Mouse (Mus musculus): Measurements from ENCODE around the gene 4930404N11Rik. TPM values are rescaled to one million over a fixed set of nuclear protein-coding genes. Genes with fewer than 3 reads are reported as not detected.
A peak's percentile ranks its signal among the peaks of the same experiment; 100 is the strongest.

Gene 4930404N11Rik
- polyA plus RNA-seq, 1 experiment from 2014 or later, result 0.61 TPM

GRCm38 (mm10) chr10:81340551-81341332, 24.9 kb downstream of the 4930404N11Rik start:
- 35% methylated on average over 17 of the region's 17 CpGs for WGBS
- H3K9me3 ChIP-seq, result no peaks in the 10 kb centered on the region
- H3K36me3 ChIP-seq, result peaks cover 8% of the 10 kb centered on the region
- 0 out of 2 replicates have a peak overlapping the region, but pooled peaks have one; percentile 5 for H3K4me3 ChIP-seq
- peaks cover 42% of the 10 kb centered on the region for H3K4me1 ChIP-seq (replicated peaks)
- H3K27ac ChIP-seq, result no peak overlapping the region
- no peak for DNase-seq (ENCODE audit: low spot score)
- H3K27me3 ChIP-seq (ENCODE audit: insufficient read depth, poor library complexity, severe bottlenecking), result peaks cover 89% of the 10 kb centered on the region

DNA sequence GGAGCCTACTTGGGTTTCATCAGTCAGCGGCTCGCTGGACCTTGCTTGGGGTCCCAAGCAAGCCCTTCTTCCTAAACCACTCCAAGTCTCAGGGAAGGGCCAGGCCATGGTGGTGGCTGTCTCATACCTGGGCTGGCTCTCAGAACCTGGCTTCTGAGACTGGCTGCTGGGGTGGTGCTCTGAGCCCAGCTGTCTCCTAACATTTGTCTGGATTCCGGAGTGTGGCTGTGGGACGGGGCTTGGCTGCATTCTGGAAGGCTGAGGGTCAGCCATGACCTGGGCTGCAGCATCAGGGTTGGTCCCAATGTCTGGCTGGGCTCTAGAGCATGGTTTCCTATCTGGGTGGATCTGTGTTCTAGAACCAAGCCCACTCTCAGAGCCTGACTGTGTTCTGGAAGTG, 29.1 kb downstream of the 4930404N11Rik start:
- no peaks in the 10 kb centered on the region for H3K9me3 ChIP-seq
- WGBS, result 93% methylated on average over 4 of the region's 4 CpGs
- H3K4me3 ChIP-seq, result no peak overlapping the region
- H3K27me3 ChIP-seq (ENCODE audit: insufficient read depth, poor library complexity, severe bottlenecking), result peaks cover 86% of the 10 kb centered on the region
- H3K36me3 ChIP-seq, result no peaks in the 10 kb centered on the region
- peak overlapping the region; percentile 83; the same call in 1 of the 2 replicates for H3K27ac ChIP-seq
- no peak for DNase-seq (ENCODE audit: low spot score)
- peaks cover 61% of the 10 kb centered on the region for H3K4me1 ChIP-seq (replicated peaks)

DNA sequence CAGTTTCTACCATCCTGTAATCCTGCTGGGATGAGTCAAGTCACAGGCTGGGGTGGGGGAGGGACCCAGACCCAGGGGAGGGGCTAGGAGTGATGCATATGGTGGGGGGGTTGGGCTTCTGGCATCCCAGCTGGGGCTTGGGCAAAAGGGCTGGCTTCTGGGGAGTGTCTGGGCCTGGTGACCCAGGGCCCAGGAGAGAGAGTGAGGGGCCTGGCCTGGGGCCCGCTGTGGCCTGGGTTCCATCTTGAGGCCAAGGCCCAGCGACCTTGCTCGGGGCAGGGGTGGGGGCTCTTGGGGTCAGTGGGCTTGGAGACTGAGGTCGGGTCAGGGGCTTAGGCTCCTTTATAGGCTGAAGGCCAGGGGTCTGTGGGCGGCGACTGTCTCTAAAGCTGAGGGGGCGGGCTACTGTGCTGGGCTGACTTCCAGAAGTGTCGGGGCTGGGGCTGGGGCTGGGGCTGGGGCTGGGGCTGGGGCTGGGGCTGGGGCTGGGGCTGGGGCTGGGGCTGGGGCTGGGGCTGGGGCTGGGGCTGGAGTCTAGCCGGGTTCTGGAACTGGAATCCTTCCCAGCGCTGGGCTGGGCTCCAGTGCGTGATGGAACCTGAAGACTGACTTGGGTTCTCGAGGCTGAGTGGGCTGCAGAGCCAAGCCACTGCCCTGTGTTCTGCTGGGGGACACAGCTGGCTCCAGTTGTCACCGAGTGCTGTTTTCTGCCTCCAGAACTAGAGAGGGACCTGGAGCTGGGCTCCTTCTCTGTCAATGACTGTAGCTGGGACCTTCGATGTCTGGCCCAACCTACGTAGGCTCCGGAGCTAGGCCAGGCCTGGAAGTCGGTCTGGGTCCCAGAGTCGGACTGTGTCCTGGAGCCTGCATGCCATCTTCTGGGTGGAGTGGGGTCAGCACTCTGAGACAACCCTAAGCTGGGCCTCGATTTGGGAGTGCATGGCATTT, 29.9 kb downstream of the 4930404N11Rik start:
- H3K27ac ChIP-seq, result peak overlapping the region; percentile 83
- H3K4me1 ChIP-seq (replicated peaks), result peaks cover 52% of the 10 kb centered on the region
- H3K9me3 ChIP-seq, result no peaks in the 10 kb centered on the region
- DNase-seq (ENCODE audit: low spot score), result peak; percentile 61
- peak overlapping the region; percentile 27 for H3K4me3 ChIP-seq
- 33% methylated on average over 19 of the region's 19 CpGs for WGBS
- peaks cover 85% of the 10 kb centered on the region for H3K27me3 ChIP-seq (ENCODE audit: insufficient read depth, poor library complexity, severe bottlenecking)
- H3K36me3 ChIP-seq, result no peaks in the 10 kb centered on the region

- Histone ChIP-seq H3K9me3 (no peaks in the 10 kb centered on the region), H3K27ac (peak overlapping the region; percentile 83; the same call in 1 of the 2 replicates), H3K27me3 (ENCODE audit: insufficient read depth, poor library complexity, severe bottlenecking) (peaks cover 77% of the 10 kb centered on the region), H3K36me3 (no peaks in the 10 kb centered on the region), H3K4me3 (no peak overlapping the region; the same call in 1 of the 2 replicates), H3K4me1 (replicated peaks) (peaks cover 56% of the 10 kb centered on the region)
- DNase-seq (ENCODE audit: low spot score), result no peak
- 53% methylated on average over 11 of the region's 11 CpGs for WGBS
These were observed 31.3 kb downstream of the 4930404N11Rik start for GRCm38 (mm10) chr10:81334324-81334723.

GRCm38 (mm10) chr10:81332277-81332676, 33.3 kb downstream of the 4930404N11Rik start:
- peaks cover 60% of the 10 kb centered on the region for H3K27me3 ChIP-seq (ENCODE audit: insufficient read depth, poor library complexity, severe bottlenecking)
- H3K27ac ChIP-seq, result peak overlapping the region; percentile 31; the same call in 1 of the 2 replicates
- no peaks in the 10 kb centered on the region for H3K9me3 ChIP-seq
- peak overlapping the region; percentile 38 for H3K4me3 ChIP-seq
- H3K36me3 ChIP-seq, result peaks cover 17% of the 10 kb centered on the region
- 10% methylated on average over 29 of the region's 29 CpGs for WGBS
- no peak for DNase-seq (ENCODE audit: low spot score)
- peaks cover 66% of the 10 kb centered on the region for H3K4me1 ChIP-seq (replicated peaks)

DNA sequence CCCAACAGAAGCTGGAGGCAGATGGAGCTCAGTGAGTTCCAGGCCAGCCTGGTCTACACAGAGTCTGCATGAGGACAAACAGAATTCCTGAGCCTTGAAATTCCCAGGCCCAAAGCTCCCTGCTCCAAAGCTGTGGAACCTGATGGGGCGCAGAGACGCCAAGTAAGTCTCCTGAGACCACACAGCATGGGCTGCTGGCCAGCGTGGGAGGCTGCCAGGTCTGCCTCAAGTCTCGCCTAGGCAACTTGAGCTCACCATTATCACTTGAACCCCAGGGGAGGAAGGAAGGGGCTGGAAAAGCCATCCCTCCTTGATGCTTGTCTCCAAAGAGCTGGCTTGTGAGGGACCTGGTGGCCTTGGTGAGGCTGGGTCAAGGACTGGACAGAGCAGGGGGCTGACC, 35.6 kb downstream of the 4930404N11Rik start:
- Histone ChIP-seq H3K27me3 (ENCODE audit: insufficient read depth, poor library complexity, severe bottlenecking) (peaks cover 44% of the 10 kb centered on the region), H3K9me3 (no peaks in the 10 kb centered on the region), H3K27ac (no peak overlapping the region), H3K4me1 (replicated peaks) (peaks cover 64% of the 10 kb centered on the region), H3K36me3 (peaks cover 40% of the 10 kb centered on the region), H3K4me3 (no peak overlapping the region)
- WGBS, result 63% methylated on average over 4 of the region's 4 CpGs
- no peak for DNase-seq (ENCODE audit: low spot score)

DNA sequence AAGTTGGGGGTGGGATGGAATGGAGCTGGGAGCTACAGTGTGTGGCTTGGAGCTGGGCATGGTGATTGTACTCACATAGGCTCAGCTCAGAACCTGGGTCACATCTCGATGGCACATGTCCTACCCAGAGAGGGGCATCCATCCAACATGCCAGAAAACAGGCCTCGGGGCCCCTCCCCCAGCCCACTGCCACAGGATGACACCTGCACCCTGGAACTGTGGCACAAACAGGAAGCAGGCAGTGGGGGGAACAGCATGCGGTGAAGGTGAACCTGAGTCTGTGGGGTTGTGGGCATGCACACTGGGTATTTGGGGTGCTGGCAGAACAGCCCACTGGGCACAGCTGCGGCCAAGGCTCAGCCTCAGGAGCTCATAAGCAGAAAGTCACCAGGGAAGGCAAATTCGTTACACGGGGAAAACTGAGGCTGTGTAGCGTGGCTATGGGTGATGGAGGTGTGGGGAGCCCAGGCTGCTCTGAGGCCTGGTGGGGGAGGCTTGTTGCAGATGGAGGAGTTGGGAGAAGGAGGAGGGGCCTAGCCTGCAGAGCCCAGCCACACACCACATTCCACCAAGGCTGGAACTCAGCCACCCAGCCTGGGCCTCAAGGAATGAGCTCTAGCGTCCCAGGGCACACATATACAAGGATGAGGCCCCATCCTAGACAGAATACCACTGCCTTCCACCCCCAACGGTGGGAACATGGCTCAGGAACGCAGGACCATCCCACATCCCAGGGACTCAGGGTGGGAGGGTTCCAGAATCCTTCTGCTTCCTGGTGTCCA, 36.2 kb downstream of the 4930404N11Rik start:
- DNase-seq (ENCODE audit: low spot score), result no peak
- H3K4me1 ChIP-seq (replicated peaks), result peaks cover 58% of the 10 kb centered on the region
- H3K36me3 ChIP-seq, result peaks cover 46% of the 10 kb centered on the region
- 0 out of 2 replicates have a peak overlapping the region, but pooled peaks have one; percentile 0 for H3K4me3 ChIP-seq
- peak overlapping the region; percentile 71; the same call in 1 of the 2 replicates for H3K27ac ChIP-seq
- no peaks in the 10 kb centered on the region for H3K9me3 ChIP-seq
- peaks cover 38% of the 10 kb centered on the region for H3K27me3 ChIP-seq (ENCODE audit: insufficient read depth, poor library complexity, severe bottlenecking)
- 74% methylated on average over 10 of the region's 10 CpGs for WGBS

- Histone ChIP-seq H3K27ac (peak within 1 kb of the TSS; percentile 71), H3K9me3 (no peaks in the 10 kb centered on the region), H3K36me3 (peaks cover 56% of the 10 kb centered on the region), H3K4me3 (peak within 1 kb of the TSS; percentile 23), H3K4me1 (replicated peaks) (peaks cover 58% of the 10 kb centered on the region), H3K27me3 (ENCODE audit: insufficient read depth, poor library complexity, severe bottlenecking) (peaks cover 28% of the 10 kb centered on the region)
- 12% methylated on average over 10 of the region's 10 CpGs for WGBS
- no peak for DNase-seq (ENCODE audit: low spot score)
These were observed 37.2 kb downstream of the 4930404N11Rik start, which contains the start of gene Tbxa2r for GRCm38 (mm10) chr10:81328386-81328785. TSS of gene Tbxa2r (plus strand) at chr10:81328731.

DNA sequence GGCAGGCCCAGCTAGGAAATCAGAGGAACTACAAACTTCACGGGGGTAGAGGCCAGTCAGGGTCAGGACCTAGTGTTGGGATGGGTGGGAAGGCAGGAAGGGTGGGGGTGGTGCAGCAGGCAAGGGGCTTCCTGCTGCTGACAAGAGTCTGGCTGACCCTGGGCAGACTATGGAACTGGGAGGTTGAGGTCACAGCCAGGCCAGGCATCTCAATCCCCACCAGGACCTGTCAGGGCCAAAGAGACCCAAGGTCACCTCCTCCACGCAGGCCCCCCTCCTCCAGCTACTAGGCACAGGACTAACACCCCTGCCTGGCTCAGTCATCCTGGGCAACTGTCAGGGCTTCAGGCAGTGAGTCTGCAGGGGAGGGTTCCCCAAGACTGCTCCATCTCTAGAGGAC, 37.7 kb downstream of the 4930404N11Rik start:
- Histone ChIP-seq H3K27ac (peak overlapping the region; percentile 71), H3K4me3 (peak overlapping the region; percentile 23), H3K4me1 (replicated peaks) (peaks cover 56% of the 10 kb centered on the region), H3K36me3 (peaks cover 60% of the 10 kb centered on the region), H3K9me3 (no peaks in the 10 kb centered on the region), H3K27me3 (ENCODE audit: insufficient read depth, poor library complexity, severe bottlenecking) (peaks cover 23% of the 10 kb centered on the region)
- DNase-seq (ENCODE audit: low spot score), result no peak
- 37% methylated on average over 2 of the region's 2 CpGs for WGBS

DNA sequence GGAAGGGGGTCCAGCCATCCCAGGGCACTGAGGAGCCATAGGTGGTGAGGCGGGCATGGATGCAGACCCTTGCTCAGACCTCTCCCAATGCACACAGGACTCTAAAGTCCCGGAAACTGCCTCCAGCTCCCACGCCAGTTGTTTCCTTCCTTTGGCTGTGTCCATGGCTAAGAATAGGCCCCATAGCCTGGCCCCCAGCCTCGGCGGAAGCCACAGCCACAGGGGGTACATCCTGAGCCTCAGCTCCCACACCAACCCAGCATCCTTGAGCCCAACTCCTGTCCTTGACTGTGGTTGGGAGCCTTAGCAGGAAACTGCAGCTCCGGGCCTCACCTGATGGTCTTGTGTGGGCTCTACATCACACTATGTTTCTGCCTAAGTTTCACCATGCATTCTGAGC, 38.8 kb downstream of the 4930404N11Rik start:
- Histone ChIP-seq H3K36me3 (peaks cover 68% of the 10 kb centered on the region), H3K27ac (peak overlapping the region; percentile 50; the same call in 1 of the 2 replicates), H3K27me3 (ENCODE audit: insufficient read depth, poor library complexity, severe bottlenecking) (peaks cover 12% of the 10 kb centered on the region), H3K9me3 (no peaks in the 10 kb centered on the region), H3K4me1 (replicated peaks) (peaks cover 58% of the 10 kb centered on the region), H3K4me3 (no peak overlapping the region)
- WGBS, result 79% methylated on average over 6 of the region's 6 CpGs
- DNase-seq (ENCODE audit: low spot score), result no peak

GRCm38 (mm10) chr10:81325781-81326180, 39.8 kb downstream of the 4930404N11Rik start:
- H3K36me3 ChIP-seq, result peaks cover 68% of the 10 kb centered on the region
- 94% methylated on average over 18 of the region's 18 CpGs for WGBS
- no peak overlapping the region for H3K4me3 ChIP-seq
- H3K9me3 ChIP-seq, result no peaks in the 10 kb centered on the region
- H3K27ac ChIP-seq, result no peak overlapping the region
- H3K27me3 ChIP-seq (ENCODE audit: insufficient read depth, poor library complexity, severe bottlenecking), result peaks cover 3% of the 10 kb centered on the region; the same call in 1 of the 2 replicates
- H3K4me1 ChIP-seq (replicated peaks), result peaks cover 62% of the 10 kb centered on the region
- DNase-seq (ENCODE audit: low spot score), result no peak

DNA sequence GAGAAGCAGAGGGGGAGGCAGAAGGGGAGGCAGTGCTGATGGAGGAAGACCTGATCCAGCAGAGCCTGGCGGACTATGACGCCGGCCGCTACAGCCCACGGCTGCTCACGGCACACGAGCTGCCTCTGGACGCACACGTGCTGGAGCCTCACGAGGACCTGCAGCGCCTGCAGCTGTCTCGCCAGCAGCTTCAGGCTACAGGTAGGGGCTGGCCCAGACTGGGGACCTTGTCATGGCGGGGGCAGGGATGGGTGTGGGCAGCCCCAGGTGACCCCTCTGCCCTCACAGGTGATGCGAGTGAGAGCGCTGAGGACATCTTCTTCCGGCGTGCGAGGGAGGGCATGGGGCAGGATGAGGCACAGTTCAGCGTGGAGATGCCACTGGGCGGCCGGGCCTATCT, 40.4 kb downstream of the 4930404N11Rik start:
- no peak overlapping the region for H3K27ac ChIP-seq
- DNase-seq (ENCODE audit: low spot score), result no peak
- no peak overlapping the region for H3K4me3 ChIP-seq
- H3K36me3 ChIP-seq, result peaks cover 68% of the 10 kb centered on the region
- H3K4me1 ChIP-seq (replicated peaks), result peaks cover 59% of the 10 kb centered on the region
- no peaks in the 10 kb centered on the region for H3K27me3 ChIP-seq (ENCODE audit: insufficient read depth, poor library complexity, severe bottlenecking)
- 94% methylated on average over 21 of the region's 21 CpGs for WGBS
- H3K9me3 ChIP-seq, result no peaks in the 10 kb centered on the region
